Mouse (Mus musculus) CD4-positive, CD25-positive, alpha-beta regulatory T cell, adult 9 weeks (primary cell): ENCODE measurements around the gene Ptx4. TPM values are rescaled to one million over a fixed set of nuclear protein-coding genes. Genes with fewer than 3 reads are reported as not detected.

Experiments
- polyA plus RNA-seq: library from polyadenylated mRNA; unstranded; fragments of 100-300 nt; shearing (Covaris generic); gene quantifications from one replicate; pipeline ENCODE4 v1.2.1, GENCODE M21; 2017

Ptx4 gene
- not detected for polyA plus RNA-seq

DNA sequence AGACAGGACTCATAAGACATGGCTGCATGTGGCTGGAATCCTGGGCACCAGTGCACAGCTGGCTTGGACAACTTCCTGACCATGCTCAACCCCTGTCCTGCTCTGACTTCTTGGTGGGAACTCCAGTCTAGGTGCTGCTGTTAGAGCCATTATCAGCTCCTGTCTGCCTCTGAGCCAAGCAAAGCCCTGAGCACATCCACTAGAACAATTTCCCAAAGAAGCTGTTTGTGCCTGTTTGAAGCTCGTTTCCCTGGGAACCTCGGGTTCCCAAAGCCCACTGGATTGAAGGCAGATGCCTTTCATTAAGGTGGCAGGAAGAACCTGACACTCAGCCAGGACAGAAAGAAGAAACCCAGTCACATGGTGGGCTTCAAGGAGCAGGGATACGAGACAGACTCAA lies at the start of gene Ptx4:
Gene Ptx4, plus strand, starts transcription at position 355 of the 400 bp plus-strand sequence.

GRCm38 (mm10) chr17:25083444-25083931 lies 37.1 kb upstream of the Ptx4 start, which contains the start of gene Tmem204:
Gene Tmem204 (minus strand): TSS chr17:25083591.

DNA sequence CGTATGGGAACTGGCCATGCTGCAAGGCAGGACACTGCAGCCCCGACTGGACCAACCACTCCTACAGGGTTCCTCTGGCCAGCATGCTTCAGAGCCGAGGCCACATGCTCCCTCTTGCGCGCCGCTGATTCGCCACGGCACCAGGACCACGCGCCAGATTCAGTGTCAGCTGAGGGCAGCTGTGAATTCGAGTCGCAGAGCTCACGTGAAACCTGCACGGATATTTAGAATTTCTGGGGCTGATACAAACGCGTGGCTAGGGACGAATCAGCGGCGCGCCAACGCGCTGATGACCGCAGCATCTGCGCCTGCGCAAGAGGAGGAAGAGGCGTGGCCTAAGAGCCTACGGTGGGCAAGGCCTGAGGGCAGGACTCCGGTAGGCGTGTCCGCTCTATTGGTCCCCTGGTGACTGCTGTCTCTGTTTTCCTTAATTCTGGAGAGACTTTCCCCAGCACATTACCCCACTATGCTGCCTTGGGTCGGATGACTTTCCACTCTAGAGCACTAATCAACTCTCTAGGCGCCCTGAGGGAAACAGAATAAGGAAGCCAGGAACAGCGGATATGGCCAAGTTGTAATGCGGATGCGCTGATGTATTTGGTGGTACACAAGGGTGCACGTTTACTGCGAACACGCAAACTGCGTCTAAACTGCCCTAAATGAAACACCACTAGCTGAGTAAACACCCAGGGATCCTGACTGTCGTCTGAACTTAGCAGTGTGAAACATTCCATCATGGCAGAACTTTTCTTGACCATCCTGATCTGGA lies 4.7 kb upstream of the Ptx4 start, which contains the start of gene Telo2:
Gene Telo2, minus strand, starts transcription at position 304 of the 769 bp plus-strand sequence.

DNA sequence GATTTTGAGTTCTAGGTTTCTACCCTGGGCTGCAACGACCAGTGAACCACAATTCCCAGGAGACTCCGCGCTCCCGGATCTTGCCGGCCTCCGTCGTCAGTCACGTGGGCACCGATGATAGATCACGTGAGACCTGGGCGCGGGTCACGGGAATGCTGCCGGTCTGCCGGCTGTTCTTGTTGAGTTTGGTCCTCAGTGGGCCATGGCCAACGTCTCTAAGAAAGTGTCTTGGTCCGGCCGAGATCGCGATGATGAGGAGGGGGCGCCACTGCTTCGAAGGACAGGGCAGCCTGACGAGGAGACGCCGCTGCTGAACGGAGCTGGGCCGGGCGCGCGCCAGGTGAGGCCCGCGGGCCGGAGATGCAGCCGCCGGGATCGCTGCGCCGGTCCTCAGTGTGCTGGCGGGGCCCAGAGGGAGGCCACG lies 12.7 kb downstream of the Ptx4 start, which contains the start of gene Clcn7:
Gene Clcn7, plus strand, starts transcription at position 117 of the 424 bp plus-strand sequence.

GRCm38 (mm10) chr17:25162161-25162560 lies 41.6 kb downstream of the Ptx4 start, which contains the start of gene Ccdc154:
Gene Ccdc154 (plus strand): TSS chr17:25162461.

Other genes with a start within 250 kb of the Ptx4 start
- 113 TPM for gene Nubp2, start 234.4 kb upstream of the Ptx4 start, polyA plus RNA-seq
- 58.4 TPM for gene Spsb3, start 234.1 kb upstream of the Ptx4 start, polyA plus RNA-seq
- gene Eme2, start 225.7 kb upstream of the Ptx4 start, polyA plus RNA-seq, result 64.8 TPM
- gene Mrps34, start 225.6 kb upstream of the Ptx4 start, polyA plus RNA-seq, result 40.9 TPM
- gene Nme3, start 224.3 kb upstream of the Ptx4 start, polyA plus RNA-seq, result 69.5 TPM
- 46.1 TPM for gene Mapk8ip3, start 183.8 kb upstream of the Ptx4 start, polyA plus RNA-seq
- gene Jpt2, start 160.1 kb upstream of the Ptx4 start, polyA plus RNA-seq, result 33.0 TPM
- gene Cramp1l, start 105.0 kb upstream of the Ptx4 start, polyA plus RNA-seq, result 3.3 TPM
- gene Ift140, start 104.7 kb upstream of the Ptx4 start, polyA plus RNA-seq, result 26.0 TPM
- gene Tmem204, start 37.2 kb upstream of the Ptx4 start, polyA plus RNA-seq, result 1.3 TPM
- gene Telo2, start 4.8 kb upstream of the Ptx4 start, polyA plus RNA-seq, result 39.0 TPM
- gene Clcn7, start 12.6 kb downstream of the Ptx4 start, polyA plus RNA-seq, result 49.9 TPM
- gene Ccdc154, start 41.7 kb downstream of the Ptx4 start, polyA plus RNA-seq, result not detected
- not detected for gene Gm38655, start 54.7 kb downstream of the Ptx4 start, polyA plus RNA-seq
- 32.7 TPM for gene BC003965, start 63.8 kb downstream of the Ptx4 start, polyA plus RNA-seq
- 44.1 TPM for gene Unkl, start 67.6 kb downstream of the Ptx4 start, polyA plus RNA-seq
- gene Gnptg, start 119.4 kb downstream of the Ptx4 start, polyA plus RNA-seq, result 106 TPM
- gene Tsr3, start 119.4 kb downstream of the Ptx4 start, polyA plus RNA-seq, result 34.7 TPM
- gene Baiap3, start 135.6 kb downstream of the Ptx4 start, polyA plus RNA-seq, result 30.7 TPM
- 541 TPM for gene Ube2i, start 153.9 kb downstream of the Ptx4 start, polyA plus RNA-seq
- gene Prss34, start 177.6 kb downstream of the Ptx4 start, polyA plus RNA-seq, result not detected
- gene Prss28, start 187.9 kb downstream of the Ptx4 start, polyA plus RNA-seq, result not detected
- gene Prss29, start 197.9 kb downstream of the Ptx4 start, polyA plus RNA-seq, result not detected
- gene Tpsab1, start 224.8 kb downstream of the Ptx4 start, polyA plus RNA-seq, result not detected
- gene Tpsb2, start 245.5 kb downstream of the Ptx4 start, polyA plus RNA-seq, result not detected
- not detected for gene Tpsg1, start 248.5 kb downstream of the Ptx4 start, polyA plus RNA-seq